Mouse (Mus musculus): ENCODE data around the gene Taar7a. TPM values are rescaled to one million over a fixed set of nuclear protein-coding genes. Genes with fewer than 3 reads are reported as not detected.

Taar7a gene
- not detected for total RNA-seq (2023)

GRCm38 (mm10) chr10:23993381-23993780 is at the start of gene Taar7a:
Gene Taar7a, minus strand, starts transcription at chr10:23993481.

GRCm38 (mm10) chr10:24037314-24037713 is 44.0 kb upstream of the Taar7a start, which contains the start of gene Taar7e:
Gene Taar7e, plus strand, starts transcription at chr10:24037614.

GRCm38 (mm10) chr10:24026922-24027321 is 33.6 kb upstream of the Taar7a start, which contains the start of gene Taar7d:
Gene Taar7d, plus strand, starts transcription at chr10:24027222.

GRCm38 (mm10) chr10:23999639-24000038 is 6.4 kb upstream of the Taar7a start, which contains the start of gene Taar7b:
Gene Taar7b, plus strand, starts transcription at chr10:23999939.

GRCm38 (mm10) chr10:23985546-23985945 is 7.7 kb downstream of the Taar7a start, which contains the start of gene Taar6:
Gene Taar6, minus strand, starts transcription at chr10:23985646.

GRCm38 (mm10) chr10:23970656-23971165 is 22.6 kb downstream of the Taar7a start, which contains the start of gene Taar5:
Gene Taar5, plus strand, starts transcription at chr10:23970706.

GRCm38 (mm10) chr10:23960444-23960915 is 32.8 kb downstream of the Taar7a start, which contains the start of gene Taar4:
Gene Taar4, plus strand, starts transcription at chr10:23960494.

GRCm38 (mm10) chr10:23949508-23950005 is 43.7 kb downstream of the Taar7a start, which contains the start of gene Taar3:
Gene Taar3, plus strand, starts transcription at chr10:23949558.

Other genes starting within 250 kb of the Taar7a start
- gene Rps12, start 206.2 kb downstream of the Taar7a start, total RNA-seq (2023) = 100 to 1,000 TPM; 457 to 718 TPM
- 1 to 10 TPM in 1 of 2 experiments, under 1 TPM in 1; 0.42 to 1.3 TPM for gene Slc18b1, start 196.5 kb downstream of the Taar7a start, total RNA-seq (2023)
- gene Vnn3, start 142.0 kb downstream of the Taar7a start, total RNA-seq (2023) = 10 to 100 TPM; 44.1 to 48.1 TPM
- gene Vnn1, start 98.8 kb downstream of the Taar7a start, total RNA-seq (2023) = under 1 TPM in 1 of 2 experiments, not detected in 1; 0.46 TPM
- not detected for gene Taar1, start 73.1 kb downstream of the Taar7a start, total RNA-seq (2023)
- not detected for gene Taar2, start 54.9 kb downstream of the Taar7a start, total RNA-seq (2023)
- not detected for gene Taar3, start 43.9 kb downstream of the Taar7a start, total RNA-seq (2023)
- gene Taar4, start 33.0 kb downstream of the Taar7a start, total RNA-seq (2023) = not detected
- gene Taar5, start 22.8 kb downstream of the Taar7a start, total RNA-seq (2023) = not detected
- gene Taar6, start 7.8 kb downstream of the Taar7a start, total RNA-seq (2023) = not detected
- gene Taar7b, start 6.5 kb upstream of the Taar7a start, total RNA-seq (2023) = not detected
- not detected for gene Taar7d, start 33.7 kb upstream of the Taar7a start, total RNA-seq (2023)
- gene Taar7e, start 44.1 kb upstream of the Taar7a start, total RNA-seq (2023) = not detected
- not detected for gene Taar7f, start 56.0 kb upstream of the Taar7a start, total RNA-seq (2023)
- gene Taar8a, start 83.0 kb upstream of the Taar7a start, total RNA-seq (2023) = not detected
- not detected for gene Taar8b, start 98.8 kb upstream of the Taar7a start, total RNA-seq (2023)
- gene Taar8c, start 108.4 kb upstream of the Taar7a start, total RNA-seq (2023) = not detected
- gene Taar9, start 116.1 kb upstream of the Taar7a start, total RNA-seq (2023) = not detected
- 100 to 1,000 TPM in 1 of 2 experiments, 10 to 100 TPM in 1; 87.1 to 111 TPM for gene Stx7, start 155.8 kb upstream of the Taar7a start, total RNA-seq (2023)
- not detected for gene Moxd1, start 230.0 kb upstream of the Taar7a start, total RNA-seq (2023)

Measured in neutrophil, adult 83 days (primary cell).